Mouse (Mus musculus): ENCODE results near the gene Exo5. TPM values are rescaled to one million over a fixed set of nuclear protein-coding genes. Genes with fewer than 3 reads are reported as not detected.

The Exo5 gene
- 10 to 100 TPM; 13.9 to 16.5 (median 14.9) TPM for total RNA-seq (2022)

- peak; percentile 68 to 84 for DNase-seq (ENCODE audit: low spot score in 2 of 2)
Measured at GRCm38 (mm10) chr4:120924554-120925299, at the start of gene Exo5. Gene Exo5, minus strand, starts transcription at chr4:120925017.

GRCm38 (mm10) chr4:120971842-120972241 is 47.0 kb upstream of the Exo5 start:
- DNase-seq (ENCODE audit: low spot score in 2 of 2) = no peak

DNA sequence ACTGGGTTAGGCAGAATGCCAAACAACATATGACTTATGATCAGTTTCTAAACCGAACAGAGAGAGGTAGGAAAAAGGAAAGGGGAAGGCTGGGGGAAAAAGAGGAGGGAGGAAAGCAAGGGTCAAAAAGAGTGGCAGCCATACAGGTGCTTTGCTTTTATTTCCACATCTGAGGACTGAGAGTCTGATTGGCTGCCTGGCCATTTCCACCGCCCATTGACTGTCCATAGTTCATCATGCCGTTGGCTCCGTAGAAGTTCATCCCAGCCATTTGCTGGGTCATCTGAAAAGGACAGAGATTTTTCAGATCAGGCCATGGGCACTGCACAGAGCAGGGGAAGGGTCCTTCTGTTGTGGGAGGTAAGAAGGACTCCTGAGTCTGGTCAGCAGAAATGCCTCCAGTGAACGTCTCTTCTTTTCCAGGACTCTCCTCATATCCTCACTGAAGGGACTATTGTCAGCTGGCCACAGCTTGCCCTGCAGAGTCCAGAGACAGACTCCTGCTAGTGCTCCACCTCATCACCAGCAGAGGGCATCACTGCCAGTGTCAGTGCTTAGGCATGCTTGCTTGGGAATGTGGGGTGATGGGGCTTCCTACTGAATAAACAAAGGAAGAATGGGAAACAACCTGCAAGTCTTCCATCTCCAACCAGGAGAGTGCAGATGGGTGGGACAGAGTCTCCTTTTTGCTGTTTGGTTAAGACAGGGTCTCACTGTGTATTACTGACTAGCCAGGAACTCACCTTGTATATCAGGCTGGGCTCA is 44.7 kb upstream of the Exo5 start:
- DNase-seq (ENCODE audit: low spot score in 2 of 2) = no peak

- DNase-seq (ENCODE audit: low spot score in 2 of 2) = no peak
Measured at GRCm38 (mm10) chr4:120968486-120968885, 43.7 kb upstream of the Exo5 start.

DNA sequence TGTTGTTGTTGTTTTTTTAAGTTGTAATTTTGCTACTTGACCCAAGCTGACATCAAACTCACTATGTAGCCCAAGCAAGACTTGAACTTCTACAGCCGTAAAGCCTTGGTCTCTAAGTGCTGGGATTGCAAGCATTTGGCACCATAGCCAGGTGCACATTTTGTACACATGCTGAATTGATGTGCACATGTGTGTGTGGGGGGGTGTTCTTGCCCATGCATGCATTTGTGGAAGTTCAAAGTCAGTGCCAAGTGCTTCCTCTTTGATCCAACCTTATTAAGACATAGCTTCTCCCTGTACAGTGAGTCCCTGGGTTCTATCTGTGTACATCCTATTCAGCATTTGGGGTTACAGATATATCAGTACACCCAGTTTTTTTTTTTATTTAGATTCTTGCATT is 30.8 kb upstream of the Exo5 start:
- no peak for DNase-seq (ENCODE audit: low spot score in 2 of 2)

DNA sequence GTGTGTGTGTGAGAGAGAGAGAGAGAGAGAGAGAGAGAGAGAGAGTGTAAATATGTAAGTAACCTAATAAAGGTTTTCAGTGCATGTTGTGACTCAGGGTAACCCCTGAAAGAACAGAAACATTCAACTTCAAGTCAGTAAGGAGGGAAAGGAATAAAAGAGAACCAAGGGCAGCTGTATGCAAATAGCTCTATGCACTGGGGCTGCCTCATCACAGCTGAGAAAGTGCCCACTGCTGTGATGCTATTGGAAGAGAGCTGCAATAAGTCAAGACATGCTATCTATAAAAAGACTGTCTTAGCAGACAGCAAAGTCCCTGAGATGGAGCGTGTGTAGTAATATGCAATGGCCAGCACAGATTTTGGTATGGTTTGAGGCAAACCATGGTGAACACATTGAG is 28.9 kb upstream of the Exo5 start:
- no peak for DNase-seq (ENCODE audit: low spot score in 2 of 2)

DNA sequence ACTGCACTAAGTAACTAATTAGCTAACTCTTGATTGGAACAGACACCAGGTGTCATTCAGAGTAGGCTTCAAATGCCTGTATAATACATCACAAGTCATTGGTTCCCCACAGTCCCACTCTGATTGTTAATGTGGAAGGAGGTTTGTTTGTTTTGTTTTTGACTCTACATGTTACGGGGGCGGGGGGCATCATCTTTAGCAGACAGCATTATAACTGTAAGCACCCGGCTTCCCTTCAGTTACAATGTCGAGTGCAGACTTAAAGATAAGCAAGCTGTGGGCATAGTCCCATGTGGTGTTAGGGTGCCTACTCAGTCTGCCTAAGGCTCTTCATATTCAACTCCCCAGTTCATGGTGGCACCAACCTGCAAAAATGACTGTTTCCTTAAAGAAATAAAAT is 28.2 kb upstream of the Exo5 start:
- DNase-seq (ENCODE audit: low spot score in 2 of 2) = no peak

DNA sequence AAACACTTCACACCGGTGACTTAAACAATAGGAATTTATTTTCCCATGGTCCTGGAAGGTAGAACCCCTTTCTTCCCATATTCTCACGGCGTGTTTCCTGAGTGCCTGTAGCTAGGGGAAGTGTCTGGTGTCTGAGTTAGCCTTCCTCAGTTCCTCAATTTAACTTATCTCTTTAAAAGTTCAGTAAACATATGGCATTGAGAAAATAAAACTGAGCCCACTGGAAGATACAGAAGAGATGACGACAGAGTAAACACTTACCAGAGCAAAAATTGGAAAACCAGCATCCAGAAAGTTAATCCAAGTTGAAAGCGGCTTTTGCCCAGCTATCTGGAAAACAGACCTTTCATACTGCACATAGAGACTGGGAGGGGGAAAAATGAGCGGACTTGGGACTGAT is 27.3 kb upstream of the Exo5 start:
- no peak for DNase-seq (ENCODE audit: low spot score in 2 of 2)

- DNase-seq (ENCODE audit: low spot score in 2 of 2) = peak; percentile 56 to 80
Measured at GRCm38 (mm10) chr4:120951428-120951973, 26.7 kb upstream of the Exo5 start, which contains the start of gene Zfp69. Gene Zfp69, minus strand, starts transcription at chr4:120951699.

DNA sequence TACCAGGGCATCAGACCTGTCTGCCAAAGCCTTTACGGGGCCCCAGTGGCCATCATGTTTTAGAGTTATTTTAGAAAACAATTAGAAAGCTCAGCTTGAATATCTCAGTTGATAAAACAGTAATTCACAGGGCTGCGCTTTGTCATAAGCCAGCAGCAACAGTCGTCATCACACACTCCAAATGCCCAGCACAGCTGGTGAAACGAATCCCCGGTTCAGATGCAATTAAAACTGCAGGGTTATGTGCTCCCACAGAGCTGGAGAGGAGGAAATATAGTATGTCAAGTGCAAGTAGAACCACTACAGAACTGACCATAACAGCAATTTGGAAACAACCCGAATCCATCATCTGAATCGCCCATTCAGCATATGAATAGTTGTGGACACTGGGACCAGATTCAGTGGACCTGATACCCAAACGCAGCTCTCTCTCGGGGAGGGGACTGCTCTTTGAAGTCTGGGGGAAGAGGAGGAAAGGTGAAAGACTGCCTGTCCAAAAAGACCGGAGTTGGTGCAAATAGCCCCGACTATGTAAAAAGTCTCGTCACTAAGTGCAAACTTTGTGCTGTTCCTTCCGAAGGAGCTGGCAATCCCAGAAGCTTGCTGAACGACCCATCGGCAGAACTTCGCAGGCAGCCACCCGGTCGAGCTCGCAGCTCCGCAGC is 26.1 kb upstream of the Exo5 start:
- DNase-seq (ENCODE audit: low spot score in 2 of 2) = no peak

DNA sequence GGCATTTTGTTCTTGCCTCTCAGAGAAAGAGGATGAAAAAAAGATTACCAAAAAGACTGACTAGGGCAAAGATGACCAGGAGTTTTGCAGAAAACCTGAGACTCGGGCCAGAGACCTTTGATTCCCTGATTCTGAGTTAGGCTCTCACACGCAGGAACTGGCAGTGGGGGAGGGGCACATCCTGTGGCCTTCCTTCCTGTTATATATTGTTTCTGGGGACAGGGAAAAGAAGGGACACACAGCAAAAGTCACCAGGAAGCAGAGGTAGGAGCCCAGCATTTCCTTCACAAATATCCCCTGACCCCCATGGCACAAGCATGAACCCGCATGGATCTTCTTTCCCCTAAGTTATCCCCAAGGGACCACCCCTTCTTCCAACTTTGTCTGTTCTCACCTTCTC is 24.1 kb upstream of the Exo5 start:
- no peak for DNase-seq (ENCODE audit: low spot score in 2 of 2)

DNA sequence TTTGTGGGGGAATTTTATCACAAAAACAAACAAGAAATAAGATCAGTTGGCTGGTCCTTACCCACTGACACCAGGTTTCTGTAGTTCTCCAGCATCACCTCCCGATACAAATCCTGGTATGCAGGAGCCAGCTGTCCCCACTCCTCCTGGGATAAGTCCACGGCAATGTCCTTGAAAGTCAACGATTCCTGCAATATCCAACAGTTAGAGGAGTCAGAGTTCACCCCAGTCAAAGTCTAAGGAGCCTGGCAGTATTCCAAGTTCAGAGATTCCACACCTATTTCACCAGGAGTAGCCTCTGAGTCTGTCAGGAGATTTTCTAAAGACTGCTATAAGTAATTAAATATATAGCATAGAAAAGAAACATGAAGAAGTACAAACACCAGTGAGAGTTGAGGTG is 10.2 kb upstream of the Exo5 start:
- no peak for DNase-seq (ENCODE audit: low spot score in 2 of 2)

DNA sequence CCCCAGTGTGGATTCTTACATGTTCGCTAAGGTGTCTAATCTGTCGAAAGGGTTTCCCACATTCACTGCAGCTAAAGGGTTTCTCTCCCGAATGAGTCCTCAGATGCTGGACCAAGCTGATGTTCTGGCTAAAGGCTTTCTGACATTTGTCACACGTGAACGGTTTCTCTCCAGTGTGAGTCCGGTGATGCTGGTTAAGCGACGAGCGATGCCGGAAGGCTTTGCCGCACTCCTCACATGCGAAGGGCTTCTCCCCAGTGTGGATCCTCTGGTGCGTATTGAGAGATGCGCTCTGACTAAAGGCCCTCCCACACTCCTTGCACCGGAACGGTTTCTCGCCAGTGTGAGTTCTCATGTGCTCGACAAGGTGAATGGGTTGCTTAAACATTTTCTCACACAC is 5.9 kb upstream of the Exo5 start:
- no peak for DNase-seq (ENCODE audit: low spot score in 2 of 2)

GRCm38 (mm10) chr4:120928686-120929085 is 3.9 kb upstream of the Exo5 start:
- no peak for DNase-seq (ENCODE audit: low spot score in 2 of 2)

GRCm38 (mm10) chr4:120925386-120925785 is 569 bp upstream of the Exo5 start:
- no peak for DNase-seq (ENCODE audit: low spot score in 2 of 2)

GRCm38 (mm10) chr4:120921461-120921860 is 3.4 kb downstream of the Exo5 start:
- DNase-seq (ENCODE audit: low spot score in 2 of 2) = no peak

GRCm38 (mm10) chr4:120914501-120914900 is 10.3 kb downstream of the Exo5 start:
- no peak for DNase-seq (ENCODE audit: low spot score in 2 of 2)

- no peak for DNase-seq (ENCODE audit: low spot score in 2 of 2)
Measured at GRCm38 (mm10) chr4:120913861-120914260, 11.0 kb downstream of the Exo5 start.

GRCm38 (mm10) chr4:120913443-120913842 is 11.4 kb downstream of the Exo5 start:
- DNase-seq (ENCODE audit: low spot score in 2 of 2) = no peak

DNA sequence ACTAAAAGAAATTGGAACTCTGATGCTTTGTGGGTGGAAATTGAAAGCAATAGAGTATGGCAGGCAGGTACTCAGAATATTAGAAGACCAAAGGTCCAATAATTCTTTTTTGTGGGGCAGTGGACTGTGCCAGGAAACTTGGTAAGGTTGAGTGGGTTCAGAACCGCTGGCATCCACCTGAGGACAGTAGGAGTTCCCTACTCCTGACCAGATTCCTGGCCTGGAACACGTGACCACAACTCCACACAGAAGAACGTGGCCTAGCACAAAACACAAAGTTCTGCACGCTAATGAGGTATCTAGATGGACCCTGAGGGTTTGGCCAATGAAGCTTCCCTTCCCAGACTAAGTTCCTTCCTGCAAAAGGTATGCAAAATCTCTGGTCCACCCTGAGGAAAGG is 12.0 kb downstream of the Exo5 start:
- DNase-seq (ENCODE audit: low spot score in 2 of 2) = no peak

DNA sequence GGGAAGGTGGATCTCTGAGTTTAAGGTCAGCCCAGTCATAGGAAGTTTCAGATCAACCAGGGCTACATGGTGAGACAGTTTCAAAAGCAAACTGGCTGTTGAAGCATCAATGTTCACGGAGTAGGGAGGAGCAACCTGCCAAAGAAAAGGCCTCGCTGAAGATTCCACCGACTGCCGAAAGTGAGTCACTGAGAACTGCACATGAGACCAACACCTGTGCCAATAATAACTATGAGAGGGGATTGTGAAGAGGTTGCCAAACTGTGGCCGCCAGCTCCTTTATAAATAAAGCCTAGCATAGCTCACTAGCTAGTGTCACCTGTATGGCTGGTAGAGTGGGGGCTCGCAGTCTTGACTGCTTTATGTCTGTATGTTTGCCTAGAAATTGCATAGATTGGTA is 13.7 kb downstream of the Exo5 start:
- no peak for DNase-seq (ENCODE audit: low spot score in 2 of 2)

- no peak for DNase-seq (ENCODE audit: low spot score in 2 of 2)
Measured at GRCm38 (mm10) chr4:120909558-120910150, 15.2 kb downstream of the Exo5 start.
